Mouse (Mus musculus): ENCODE measurements around the gene Tcea2. TPM values are rescaled to one million over a fixed set of nuclear protein-coding genes. Genes with fewer than 3 reads are reported as not detected.

The Tcea2 gene
- polyA plus RNA-seq, 1 experiment from 2014 or later: 25.2 TPM

GRCm38 (mm10) chr2:181689466-181690160, 9.5 kb downstream of the Tcea2 start:
- Histone ChIP-seq H3K27me3 (ENCODE audit: control insufficient read depth, insufficient read depth, low read length) (no peaks in the 10 kb centered on the region), H3K4me3 (ENCODE audit: low read depth, low read length) (no peak overlapping the region), H3K4me1 (ENCODE audit: control insufficient read depth, insufficient read depth, low read length) (peaks cover 9% of the 10 kb centered on the region), H3K27ac (replicated peaks; ENCODE audit: low read depth, low read length) (no peak overlapping the region), H3K4me2 (ENCODE audit: low read depth, severe bottlenecking) (no peak overlapping the region), H3K9me3 (ENCODE audit: control insufficient read depth, low read length) (no peaks in the 10 kb centered on the region), H3K36me3 (ENCODE audit: control insufficient read depth, insufficient read depth, low read length) (peaks cover 6% of the 10 kb centered on the region; the same call in 1 of the 2 replicates), H3K9ac (ENCODE audit: low read length) (no peak overlapping the region)
- 93% methylated on average over 10 of the region's 10 CpGs for WGBS
- no peak for DNase-seq (ENCODE audit: low spot score)
- no peak for ATAC-seq (ENCODE audit: insufficient number of reproducible peaks, low FRiP score, low TSS enrichment, low read depth)

- Histone ChIP-seq H3K4me1 (ENCODE audit: control insufficient read depth, insufficient read depth, low read length) (peaks cover 9% of the 10 kb centered on the region), H3K36me3 (ENCODE audit: control insufficient read depth, insufficient read depth, low read length) (peaks cover 6% of the 10 kb centered on the region; the same call in 1 of the 2 replicates), H3K9ac (ENCODE audit: low read length) (no peak overlapping the region), H3K4me3 (ENCODE audit: low read depth, low read length) (no peak overlapping the region), H3K9me3 (ENCODE audit: control insufficient read depth, low read length) (no peaks in the 10 kb centered on the region), H3K4me2 (ENCODE audit: low read depth, severe bottlenecking) (no peak overlapping the region), H3K27ac (replicated peaks; ENCODE audit: low read depth, low read length) (no peak overlapping the region), H3K27me3 (ENCODE audit: control insufficient read depth, insufficient read depth, low read length) (no peaks in the 10 kb centered on the region)
- ATAC-seq (ENCODE audit: insufficient number of reproducible peaks, low FRiP score, low TSS enrichment, low read depth) (no peak), DNase-seq (ENCODE audit: low spot score) (no peak)
- WGBS: 87% methylated on average over 6 of the region's 6 CpGs
Measured at GRCm38 (mm10) chr2:181691083-181691482, 11.0 kb downstream of the Tcea2 start.

- H3K4me1 ChIP-seq (ENCODE audit: control insufficient read depth, insufficient read depth, low read length): peaks cover 9% of the 10 kb centered on the region
- H3K36me3 ChIP-seq (ENCODE audit: control insufficient read depth, insufficient read depth, low read length): peaks cover 6% of the 10 kb centered on the region; the same call in 1 of the 2 replicates
- no peak overlapping the region for H3K4me2 ChIP-seq (ENCODE audit: low read depth, severe bottlenecking)
- H3K9me3 ChIP-seq (ENCODE audit: control insufficient read depth, low read length): no peaks in the 10 kb centered on the region
- no peak overlapping the region for H3K4me3 ChIP-seq (ENCODE audit: low read depth, low read length)
- no peaks in the 10 kb centered on the region for H3K27me3 ChIP-seq (ENCODE audit: control insufficient read depth, insufficient read depth, low read length)
- ATAC-seq (ENCODE audit: insufficient number of reproducible peaks, low FRiP score, low TSS enrichment, low read depth) (no peak), DNase-seq (ENCODE audit: low spot score) (no peak)
- H3K27ac ChIP-seq (replicated peaks; ENCODE audit: low read depth, low read length): no peak overlapping the region
- H3K9ac ChIP-seq (ENCODE audit: low read length): no peak overlapping the region
- WGBS: 91% methylated on average over 4 of the region's 4 CpGs
Measured at GRCm38 (mm10) chr2:181691571-181691970, 11.5 kb downstream of the Tcea2 start.

- no peak for ATAC-seq (ENCODE audit: insufficient number of reproducible peaks, low FRiP score, low TSS enrichment, low read depth)
- 89% methylated on average over 3 of the region's 3 CpGs for WGBS
- H3K4me3 ChIP-seq (ENCODE audit: low read depth, low read length): peak overlapping the region; percentile 76
Measured at GRCm38 (mm10) chr2:181692304-181692703, 12.2 kb downstream of the Tcea2 start.

GRCm38 (mm10) chr2:181693339-181694280, 13.5 kb downstream of the Tcea2 start, which contains the start of gene Rgs19:
Gene Rgs19 (minus strand): TSS chr2:181693977.
- Histone ChIP-seq H3K27me3 (ENCODE audit: control insufficient read depth, insufficient read depth, low read length) (no peaks in the 10 kb centered on the region), H3K36me3 (ENCODE audit: control insufficient read depth, insufficient read depth, low read length) (peaks cover 6% of the 10 kb centered on the region; the same call in 1 of the 2 replicates), H3K4me1 (ENCODE audit: control insufficient read depth, insufficient read depth, low read length) (peaks cover 9% of the 10 kb centered on the region), H3K4me3 (ENCODE audit: low read depth, low read length) (peak within 1 kb of the TSS; percentile 76), H3K9me3 (ENCODE audit: control insufficient read depth, low read length) (no peaks in the 10 kb centered on the region), H3K9ac (ENCODE audit: low read length) (peak within 1 kb of the TSS; percentile 85), H3K27ac (replicated peaks; ENCODE audit: low read depth, low read length) (peak within 1 kb of the TSS; percentile 47), H3K4me2 (ENCODE audit: low read depth, severe bottlenecking) (peak within 1 kb of the TSS; percentile 84)
- peak; percentile 85 for DNase-seq (ENCODE audit: low spot score)
- ATAC-seq (ENCODE audit: insufficient number of reproducible peaks, low FRiP score, low TSS enrichment, low read depth): peak; percentile 77
- WGBS: under 1% methylated on average over 66 of the region's 75 CpGs

More at GRCm38 (mm10) chr2:181692304-181692703, 12.2 kb downstream of the Tcea2 start:
- Histone ChIP-seq H3K9me3 (ENCODE audit: control insufficient read depth, low read length) (no peaks in the 10 kb centered on the region), H3K4me1 (ENCODE audit: control insufficient read depth, insufficient read depth, low read length) (peaks cover 9% of the 10 kb centered on the region), H3K27ac (replicated peaks; ENCODE audit: low read depth, low read length) (no peak overlapping the region), H3K4me2 (ENCODE audit: low read depth, severe bottlenecking) (no peak overlapping the region), H3K36me3 (ENCODE audit: control insufficient read depth, insufficient read depth, low read length) (peaks cover 6% of the 10 kb centered on the region; the same call in 1 of the 2 replicates), H3K27me3 (ENCODE audit: control insufficient read depth, insufficient read depth, low read length) (no peaks in the 10 kb centered on the region), H3K9ac (ENCODE audit: low read length) (no peak overlapping the region; the same call in 1 of the 2 replicates)
- DNase-seq (ENCODE audit: low spot score): no peak

- peaks cover 9% of the 10 kb centered on the region for H3K4me1 ChIP-seq (ENCODE audit: control insufficient read depth, insufficient read depth, low read length)
- no peak overlapping the region for H3K9ac ChIP-seq (ENCODE audit: low read length)
- no peak overlapping the region for H3K27ac ChIP-seq (replicated peaks; ENCODE audit: low read depth, low read length)
- H3K36me3 ChIP-seq (ENCODE audit: control insufficient read depth, insufficient read depth, low read length): no peaks in the 10 kb centered on the region
- H3K4me2 ChIP-seq (ENCODE audit: low read depth, severe bottlenecking): no peak overlapping the region
- no peak overlapping the region; the same call in 1 of the 2 replicates for H3K4me3 ChIP-seq (ENCODE audit: low read depth, low read length)
- DNase-seq (ENCODE audit: low spot score) (no peak), ATAC-seq (ENCODE audit: insufficient number of reproducible peaks, low FRiP score, low TSS enrichment, low read depth) (no peak)
- 89% methylated on average over 3 of the region's 3 CpGs for WGBS
- H3K27me3 ChIP-seq (ENCODE audit: control insufficient read depth, insufficient read depth, low read length): no peaks in the 10 kb centered on the region
- no peaks in the 10 kb centered on the region for H3K9me3 ChIP-seq (ENCODE audit: control insufficient read depth, low read length)
Measured at GRCm38 (mm10) chr2:181694581-181694980, 14.5 kb downstream of the Tcea2 start.

- WGBS: 92% methylated on average over 1 of the region's 1 CpGs
Measured at GRCm38 (mm10) chr2:181695776-181696175, 15.7 kb downstream of the Tcea2 start.

GRCm38 (mm10) chr2:181696801-181697420, 16.8 kb downstream of the Tcea2 start:
- 68% methylated on average over 33 of the region's 33 CpGs for WGBS
- Histone ChIP-seq H3K27me3 (ENCODE audit: control insufficient read depth, insufficient read depth, low read length) (no peaks in the 10 kb centered on the region), H3K9ac (ENCODE audit: low read length) (no peak overlapping the region), H3K9me3 (ENCODE audit: control insufficient read depth, low read length) (no peaks in the 10 kb centered on the region), H3K27ac (replicated peaks; ENCODE audit: low read depth, low read length) (no peak overlapping the region), H3K36me3 (ENCODE audit: control insufficient read depth, insufficient read depth, low read length) (no peaks in the 10 kb centered on the region), H3K4me2 (ENCODE audit: low read depth, severe bottlenecking) (no peak overlapping the region), H3K4me1 (ENCODE audit: control insufficient read depth, insufficient read depth, low read length) (peaks cover 9% of the 10 kb centered on the region), H3K4me3 (ENCODE audit: low read depth, low read length) (no peak overlapping the region)
- ATAC-seq (ENCODE audit: insufficient number of reproducible peaks, low FRiP score, low TSS enrichment, low read depth) (no peak), DNase-seq (ENCODE audit: low spot score) (no peak)

More at GRCm38 (mm10) chr2:181695776-181696175, 15.7 kb downstream of the Tcea2 start:
- H3K4me3 ChIP-seq (ENCODE audit: low read depth, low read length): no peak overlapping the region
- H3K9ac ChIP-seq (ENCODE audit: low read length): no peak overlapping the region
- no peaks in the 10 kb centered on the region for H3K27me3 ChIP-seq (ENCODE audit: control insufficient read depth, insufficient read depth, low read length)
- DNase-seq (ENCODE audit: low spot score): no peak
- H3K27ac ChIP-seq (replicated peaks; ENCODE audit: low read depth, low read length): no peak overlapping the region
- H3K36me3 ChIP-seq (ENCODE audit: control insufficient read depth, insufficient read depth, low read length): no peaks in the 10 kb centered on the region
- ATAC-seq (ENCODE audit: insufficient number of reproducible peaks, low FRiP score, low TSS enrichment, low read depth): no peak
- no peak overlapping the region for H3K4me2 ChIP-seq (ENCODE audit: low read depth, severe bottlenecking)
- no peaks in the 10 kb centered on the region for H3K9me3 ChIP-seq (ENCODE audit: control insufficient read depth, low read length)
- H3K4me1 ChIP-seq (ENCODE audit: control insufficient read depth, insufficient read depth, low read length): peaks cover 9% of the 10 kb centered on the region

Measured in limb, embryonic 11.5 days (tissue).